Mouse (Mus musculus) lung, postnatal 0 days (tissue): ENCODE data around the gene Gm20662. TPM values are rescaled to one million over a fixed set of nuclear protein-coding genes. Genes with fewer than 3 reads are reported as not detected.
"Not testable (repeated sequence)": the region's sequence is repeated elsewhere in the genome, so short reads cannot be mapped to it uniquely, and the experiment has no call there.

ENCODE experiments used
- ATAC-seq: fragments of 200-750 bp; cut with Nextera tagmentation; 2 replicates; pipeline ENCODE4 v1.8.0; 2017; ENCODE audit warnings: moderate library complexity
- DNase-seq: peaks from one replicate; pipeline ENCODE4 v3.0.0-alpha.2; 2016; ENCODE audit warnings: low spot score
- H3K27ac ChIP-seq: fragments of 300-500 bp; sonication (generic); 2 replicates; pipeline ENCODE4 v1.5.1; 2014; ENCODE audit warnings: antibody characterized with exemption, mild to moderate bottlenecking, low read length, mixed read lengths
- H3K27me3 ChIP-seq: fragments of 300-500 bp; sonication (generic); replicated peaks from 2 replicates; pipeline ENCODE4 v1.6.1; 2014; ENCODE audit warnings: low read length, mixed read lengths; ENCODE audit not compliant: insufficient read depth
- H3K36me3 ChIP-seq: fragments of 300-500 bp; sonication (generic); 2 replicates; pipeline ENCODE4 v1.6.1; 2014; ENCODE audit warnings: low read length, mixed read lengths; ENCODE audit not compliant: insufficient read depth
- H3K4me1 ChIP-seq: fragments of 300-500 bp; sonication (generic); 2 replicates; pipeline ENCODE4 v1.6.1; 2014; ENCODE audit warnings: antibody characterized with exemption, low read depth, low read length, mixed read lengths; ENCODE audit not compliant: insufficient read depth
- H3K4me2 ChIP-seq: fragments of 300-500 bp; sonication (generic); replicated peaks from 2 replicates; pipeline ENCODE4 v1.6.1; 2014; ENCODE audit warnings: low read depth, mild to moderate bottlenecking, low read length, moderate library complexity, mixed read lengths
- H3K4me3 ChIP-seq: fragments of 300-500 bp; sonication (generic); 2 replicates; pipeline ENCODE4 v1.5.1; 2014; ENCODE audit warnings: low read depth, low read length
- H3K9ac ChIP-seq: fragments of 300-500 bp; sonication (generic); replicated peaks from 2 replicates; pipeline ENCODE4 v1.6.1; 2014; ENCODE audit warnings: low read depth, mild to moderate bottlenecking
- H3K9me3 ChIP-seq: fragments of 300-500 bp; sonication (generic); 2 replicates; pipeline ENCODE4 v1.6.1; 2016; ENCODE audit warnings: low read length, mixed read lengths
- CTCF ChIP-seq: IDR thresholded peaks from 2 replicates; pipeline ENCODE4 v1.5.1; 2016; ENCODE audit warnings: antibody characterized with exemption, mild to moderate bottlenecking
- EP300 ChIP-seq: IDR thresholded peaks from 2 replicates; pipeline ENCODE4 v1.6.1; 2016; ENCODE audit warnings: antibody characterized with exemption, mild to moderate bottlenecking, control low read depth
- WGBS: fragments of 180-500 bp; shearing (Covaris S2); extraction: QIAGEN DNeasy Blood & Tissue Kit; methylation state at CpG from one replicate; pipeline ENCODE4 v1.1.7; 2014; 5-methylcytosine and 5-hydroxymethylcytosine counted together
- polyA plus RNA-seq: library from polyadenylated mRNA; unstranded; fragments of >200 nt; fragmentation: Nextera tagmentation; extraction: Ambion mirVana; gene quantifications from 2 replicates; pipeline ENCODE4 v1.2.1, GENCODE M21; 2015

Gene Gm20662
- polyA plus RNA-seq, 1 experiment from 2014 or later: 0.44 TPM

DNA sequence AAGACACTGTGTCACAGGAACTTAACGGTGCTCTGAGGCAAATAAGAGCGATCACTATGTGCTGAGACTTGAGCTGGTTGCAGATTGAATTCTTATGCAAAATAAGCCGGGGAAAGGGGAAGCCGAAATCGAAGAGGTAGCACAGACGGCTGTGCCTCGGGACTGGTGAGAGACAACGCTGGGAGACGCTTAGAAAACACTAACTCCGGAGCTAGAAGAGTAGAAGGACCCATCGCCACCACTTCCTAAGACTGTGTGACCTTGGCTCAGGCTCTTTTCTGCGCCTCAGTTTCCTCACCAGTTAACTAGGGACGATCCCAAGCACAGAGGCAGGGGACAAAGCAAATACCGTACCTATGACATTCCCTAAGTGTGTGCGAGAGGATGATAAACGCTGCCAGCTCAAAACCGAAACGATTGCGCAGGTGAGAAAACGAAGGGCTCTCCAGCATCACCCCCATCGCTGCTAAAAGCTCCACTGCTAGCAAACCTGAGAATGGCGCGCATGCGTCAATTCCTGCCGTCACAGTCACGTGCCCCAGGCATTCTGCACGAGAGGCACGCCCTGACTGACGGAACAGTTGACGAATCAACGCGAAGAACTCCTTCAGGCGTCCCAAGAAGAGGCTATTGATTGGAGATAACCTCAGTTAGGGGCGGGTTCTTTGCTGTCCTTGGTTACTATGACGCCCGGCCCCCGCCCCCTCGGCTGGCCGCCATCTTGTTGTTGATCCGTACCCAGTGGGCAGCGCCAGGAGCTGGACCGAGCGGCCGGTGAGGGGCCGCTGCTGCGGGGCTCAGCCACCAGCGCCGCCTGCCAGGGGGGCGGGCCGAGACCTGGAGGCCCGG is 6.0 kb downstream of the Gm20662 start, which contains the start of gene Ip6k1:
Ip6k1 (plus strand) TSS at position 580 of the 849 bp plus-strand sequence.
- TF ChIP-seq CTCF (no peak), EP300 (no peak)
- Histone ChIP-seq H3K4me2 (peak within 1 kb of the TSS; percentile 75), H3K4me3 (peak within 1 kb of the TSS; percentile 91), H3K9me3 (no peaks in the 10 kb centered on the region), H3K36me3 (no peaks in the 10 kb centered on the region), H3K27ac (peak within 1 kb of the TSS; percentile 97), H3K4me1 (peaks cover 9% of the 10 kb centered on the region), H3K9ac (peak within 1 kb of the TSS; percentile 100), H3K27me3 (no peaks in the 10 kb centered on the region)
- ATAC-seq (peak; percentile 99), DNase-seq (peak; percentile 100)
- WGBS: under 1% methylated on average over 48 of the region's 51 CpGs

DNA sequence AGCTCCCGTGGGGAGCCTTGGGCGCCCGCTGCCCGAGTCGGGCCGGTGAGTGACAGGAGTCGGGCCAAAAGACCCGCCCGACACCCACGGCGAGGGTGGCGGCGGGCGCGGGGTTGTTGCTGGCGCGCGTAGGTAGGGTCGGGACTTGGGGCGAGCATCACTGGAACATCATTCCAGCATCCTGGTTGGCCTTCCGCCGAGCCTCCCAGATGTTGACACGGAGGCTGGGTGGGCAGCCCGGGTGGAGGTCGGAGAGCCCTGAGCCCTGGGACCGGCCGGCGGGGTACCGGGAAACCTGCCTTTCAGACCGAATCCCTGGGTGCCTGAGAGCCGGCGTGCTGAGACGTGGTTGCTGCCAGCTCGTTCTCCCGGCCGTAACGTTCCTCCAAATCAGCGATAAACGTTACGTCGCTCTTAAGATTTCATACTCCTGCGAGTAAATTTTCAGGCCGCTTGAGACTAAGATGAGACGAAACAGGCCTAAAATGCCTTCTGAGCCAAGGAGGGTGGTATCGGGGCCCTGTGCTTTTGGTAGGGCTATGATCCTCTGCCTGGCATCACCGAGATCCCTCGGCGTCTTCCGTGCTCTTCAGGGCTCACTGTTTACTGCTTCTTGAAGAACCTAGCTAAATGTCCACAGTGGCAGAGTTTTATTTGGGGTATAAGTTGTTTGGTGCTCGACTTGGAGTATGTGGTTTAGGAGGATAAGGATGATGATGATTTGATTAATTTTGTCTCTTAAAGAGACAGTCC is 6.8 kb downstream of the Gm20662 start:
- Histone ChIP-seq H3K9me3 (no peaks in the 10 kb centered on the region), H3K9ac (peak overlapping the region; percentile 100), H3K36me3 (no peaks in the 10 kb centered on the region), H3K27me3 (no peaks in the 10 kb centered on the region), H3K4me3 (peak overlapping the region; percentile 91), H3K27ac (peak overlapping the region; percentile 97), H3K4me1 (peaks cover 9% of the 10 kb centered on the region), H3K4me2 (peak overlapping the region; percentile 75)
- WGBS: under 1% methylated on average over 47 of the region's 50 CpGs
- ATAC-seq: peak; percentile 32
- TF ChIP-seq CTCF (no peak), EP300 (no peak)
- DNase-seq: peak; percentile 52

DNA sequence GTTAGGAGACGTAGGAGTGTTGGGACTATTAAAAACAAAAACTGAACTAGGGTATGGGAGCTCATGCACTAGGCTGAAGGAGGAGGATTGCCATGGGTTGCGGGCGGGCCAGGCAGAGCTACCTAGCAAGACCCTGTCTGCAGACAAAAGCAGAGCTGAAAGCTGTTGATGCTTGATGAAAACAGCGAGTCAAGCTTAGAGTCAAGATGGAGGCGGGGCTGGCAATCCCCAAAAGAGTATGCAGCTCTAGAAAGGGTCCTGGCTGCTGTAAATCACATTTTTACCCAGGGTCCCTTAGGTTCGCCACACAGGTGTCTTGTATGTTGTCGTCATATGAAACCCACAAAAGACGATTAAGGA is 7.4 kb downstream of the Gm20662 start:
- Histone ChIP-seq H3K4me2 (peak overlapping the region; percentile 75), H3K27me3 (no peaks in the 10 kb centered on the region), H3K36me3 (no peaks in the 10 kb centered on the region), H3K9me3 (no peaks in the 10 kb centered on the region), H3K4me1 (peaks cover 9% of the 10 kb centered on the region), H3K9ac (peak overlapping the region; percentile 100), H3K4me3 (peak overlapping the region; percentile 91), H3K27ac (peak overlapping the region; percentile 97)
- peak; percentile 37 for DNase-seq
- 18% methylated on average over 8 of the region's 8 CpGs for WGBS
- no peak for ATAC-seq
- TF ChIP-seq CTCF (no peak), EP300 (no peak)

DNA sequence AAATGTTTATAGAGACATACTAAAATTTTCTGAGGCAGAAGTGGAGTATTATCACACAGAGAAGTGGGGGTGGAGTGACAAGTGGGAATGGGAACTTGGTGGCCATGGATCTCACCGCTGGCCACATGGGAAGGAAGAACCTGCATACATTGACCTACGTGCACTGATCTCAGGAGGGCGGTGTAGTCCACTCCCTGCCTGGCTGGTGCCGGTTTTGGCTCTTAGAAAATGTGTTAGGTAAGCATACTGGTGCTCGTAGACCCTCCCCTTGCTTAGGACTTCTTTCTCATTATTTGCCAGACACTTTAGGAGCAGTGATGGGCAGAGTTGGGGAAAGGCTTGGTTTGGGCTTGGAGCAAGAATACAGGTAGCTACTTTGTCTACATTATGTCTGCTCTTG is 11.9 kb downstream of the Gm20662 start:
- WGBS: 60% methylated on average over 5 of the region's 5 CpGs
- Histone ChIP-seq H3K9ac (no peak overlapping the region), H3K4me1 (peaks cover 6% of the 10 kb centered on the region), H3K27me3 (no peaks in the 10 kb centered on the region), H3K9me3 (no peaks in the 10 kb centered on the region), H3K36me3 (no peaks in the 10 kb centered on the region), H3K4me2 (no peak overlapping the region), H3K27ac (no peak overlapping the region), H3K4me3 (no peak overlapping the region)
- DNase-seq (no peak), ATAC-seq (no peak)
- TF ChIP-seq CTCF: no peak

DNA sequence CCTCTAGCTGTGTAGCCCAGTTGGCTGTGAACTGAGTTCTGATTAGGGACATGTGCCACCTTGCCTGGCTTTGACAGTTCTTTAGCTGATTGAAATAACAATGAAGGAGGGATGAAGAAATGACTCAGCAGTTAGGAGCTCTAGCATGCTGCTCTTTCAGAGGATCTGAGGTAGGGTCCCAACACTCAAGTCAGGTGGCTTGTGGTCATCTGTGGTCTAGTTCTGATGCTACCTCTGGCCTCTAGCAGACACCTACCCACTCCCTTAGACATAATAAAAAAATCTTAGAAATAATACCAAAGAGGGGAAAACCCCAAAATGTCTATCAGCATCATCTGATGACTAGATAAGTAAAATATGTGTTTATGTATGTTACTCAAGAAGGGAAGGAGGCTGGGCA is 14.2 kb downstream of the Gm20662 start:
- Histone ChIP-seq H3K9me3 (no peaks in the 10 kb centered on the region), H3K9ac (no peak overlapping the region), H3K27ac (no peak overlapping the region), H3K27me3 (no peaks in the 10 kb centered on the region), H3K4me2 (no peak overlapping the region), H3K4me3 (no peak overlapping the region), H3K36me3 (no peaks in the 10 kb centered on the region), H3K4me1 (no peaks in the 10 kb centered on the region; the same call in 1 of the 2 replicates)
- ATAC-seq: no peak
- DNase-seq: no peak
- no peak for TF ChIP-seq EP300

DNA sequence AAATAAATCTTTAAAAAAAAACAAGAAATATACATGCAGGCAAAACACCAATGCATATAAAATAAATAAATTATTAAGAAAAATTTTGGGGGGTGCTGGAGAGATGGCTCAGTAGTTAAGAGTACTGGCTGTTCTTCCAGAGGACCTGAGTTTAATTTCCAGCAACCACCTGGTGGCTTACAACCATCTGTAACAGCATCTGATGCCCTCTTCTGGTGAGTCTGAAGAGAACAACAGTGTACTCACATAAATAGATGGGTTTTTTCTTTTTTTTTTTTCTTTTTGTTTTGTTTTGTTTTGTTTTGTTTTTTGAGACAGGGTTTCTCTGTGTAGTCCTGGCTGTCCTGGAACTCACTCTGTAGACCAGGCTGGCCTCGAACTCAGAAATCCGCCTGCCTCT is 17.4 kb downstream of the Gm20662 start:
- H3K36me3 ChIP-seq, H3K4me3 ChIP-seq, H3K4me2 ChIP-seq, H3K27me3 ChIP-seq, DNase-seq, H3K9ac ChIP-seq, H3K9me3 ChIP-seq, H3K27ac ChIP-seq, ATAC-seq, H3K4me1 ChIP-seq: not testable (repeated sequence)
- 100% methylated on average over 2 of the region's 2 CpGs for WGBS
- TF ChIP-seq CTCF: peak; percentile 26; the same call in 1 of the 2 replicates
